Mouse (Mus musculus): Measurements from ENCODE around the gene Tmem131l. TPM values are rescaled to one million over a fixed set of nuclear protein-coding genes. Genes with fewer than 3 reads are reported as not detected.

Tmem131l gene
- total RNA-seq, 2 experiments from 2014 or later, result 19.6 to 26.4 TPM

GRCm38 (mm10) chr3:83986740-83987139 is 53.2 kb downstream of the Tmem131l start:
- no peak for DNase-seq (ENCODE audit: low spot score in 2 of 2)
- intact Hi-C loops (cut with DNase I), result no loop called here

- intact Hi-C loops (cut with DNase I), result no loop called here
Measured at GRCm38 (mm10) chr3:83985426-83985825, 54.5 kb downstream of the Tmem131l start.

GRCm38 (mm10) chr3:83984379-83984778 is 55.6 kb downstream of the Tmem131l start:
- intact Hi-C loops (cut with DNase I), result no loop called here
- no peak for DNase-seq (ENCODE audit: low spot score in 2 of 2)

More at GRCm38 (mm10) chr3:83985426-83985825, 54.5 kb downstream of the Tmem131l start:
- DNase-seq (ENCODE audit: low spot score in 2 of 2), result no peak

GRCm38 (mm10) chr3:83982821-83983220 is 57.2 kb downstream of the Tmem131l start:
- intact Hi-C loops (cut with DNase I), result no loop called here

GRCm38 (mm10) chr3:83980231-83980872 is 59.6 kb downstream of the Tmem131l start:
- intact Hi-C loops (cut with DNase I), result no loop called here
- DNase-seq (ENCODE audit: low spot score in 2 of 2), result peak in 1 of 2 experiments; percentile 34

More at GRCm38 (mm10) chr3:83982821-83983220, 57.2 kb downstream of the Tmem131l start:
- DNase-seq (ENCODE audit: low spot score in 2 of 2), result no peak

- no peak for DNase-seq (ENCODE audit: low spot score in 2 of 2)
- intact Hi-C loops (cut with DNase I), result no loop called here
Measured at GRCm38 (mm10) chr3:83978497-83979410, 61.2 kb downstream of the Tmem131l start.

- intact Hi-C loops (cut with DNase I), result no loop called here
- no peak for DNase-seq (ENCODE audit: low spot score in 2 of 2)
Measured at GRCm38 (mm10) chr3:83977817-83978216, 62.2 kb downstream of the Tmem131l start.

- DNase-seq (ENCODE audit: low spot score in 2 of 2), result no peak
- intact Hi-C loops (cut with DNase I), result no loop called here
Measured at GRCm38 (mm10) chr3:83976161-83976560, 63.8 kb downstream of the Tmem131l start.

GRCm38 (mm10) chr3:83973339-83973738 is 66.6 kb downstream of the Tmem131l start:
- DNase-seq (ENCODE audit: low spot score in 2 of 2), result no peak

GRCm38 (mm10) chr3:83970629-83971028 is 69.3 kb downstream of the Tmem131l start:
- DNase-seq (ENCODE audit: low spot score in 2 of 2), result no peak
- intact Hi-C loops (cut with DNase I), result no loop called here

More at GRCm38 (mm10) chr3:83973339-83973738, 66.6 kb downstream of the Tmem131l start:
- intact Hi-C loops (cut with DNase I), result no loop called here

- no peak for DNase-seq (ENCODE audit: low spot score in 2 of 2)
- intact Hi-C loops (cut with DNase I), result no loop called here
Measured at GRCm38 (mm10) chr3:83969081-83969480, 70.9 kb downstream of the Tmem131l start.

- intact Hi-C loops (cut with DNase I), result no loop called here
- no peak for DNase-seq (ENCODE audit: low spot score in 2 of 2)
Measured at GRCm38 (mm10) chr3:83967791-83968190, 72.2 kb downstream of the Tmem131l start.

- intact Hi-C loops (cut with DNase I), result no loop called here
Measured at GRCm38 (mm10) chr3:83965333-83965732, 74.6 kb downstream of the Tmem131l start.

GRCm38 (mm10) chr3:83963705-83964104 is 76.3 kb downstream of the Tmem131l start:
- no peak for DNase-seq (ENCODE audit: low spot score in 2 of 2)
- intact Hi-C loops (cut with DNase I), result no loop called here

More at GRCm38 (mm10) chr3:83965333-83965732, 74.6 kb downstream of the Tmem131l start:
- peak in 1 of 2 experiments; percentile 24 for DNase-seq (ENCODE audit: low spot score in 2 of 2)

GRCm38 (mm10) chr3:83962571-83962970 is 77.4 kb downstream of the Tmem131l start:
- intact Hi-C loops (cut with DNase I), result no loop called here
- DNase-seq (ENCODE audit: low spot score in 2 of 2), result no peak

- intact Hi-C loops (cut with DNase I), result no loop called here
- DNase-seq (ENCODE audit: low spot score in 2 of 2), result no peak
Measured at GRCm38 (mm10) chr3:83962076-83962475, 77.9 kb downstream of the Tmem131l start.

- DNase-seq (ENCODE audit: low spot score in 2 of 2), result no peak
- intact Hi-C loops (cut with DNase I), result no loop called here
Measured at GRCm38 (mm10) chr3:83958951-83959681, 80.9 kb downstream of the Tmem131l start.

GRCm38 (mm10) chr3:83953879-83954278 is 86.1 kb downstream of the Tmem131l start:
- intact Hi-C loops (cut with DNase I), result no loop called here

GRCm38 (mm10) chr3:83948801-83949200 is 91.2 kb downstream of the Tmem131l start:
- intact Hi-C loops (cut with DNase I), result loop anchor here (5.0 to 10.0 kb wide), 4 partner anchors 68 to 366 kb away; partner anchors contain the start of genes Mnd1 and Tmem131l
- no peak for DNase-seq (ENCODE audit: low spot score in 2 of 2)

More at GRCm38 (mm10) chr3:83953879-83954278, 86.1 kb downstream of the Tmem131l start:
- DNase-seq (ENCODE audit: low spot score in 2 of 2), result no peak
